Mouse (Mus musculus) hindbrain, postnatal 0 days (tissue): ENCODE results near the gene Xk. TPM values are rescaled to one million over a fixed set of nuclear protein-coding genes. Genes with fewer than 3 reads are reported as not detected.
"Not testable (repeated sequence)": the region's sequence is repeated elsewhere in the genome, so short reads cannot be mapped to it uniquely, and the experiment has no call there.

ENCODE experiments used
- ATAC-seq: fragments of 200-750 bp; cut with Nextera tagmentation; 2 replicates; pipeline ENCODE4 v1.8.0; 2017; ENCODE audit warnings: mild to moderate bottlenecking, moderate TSS enrichment, moderate library complexity
- DNase-seq: peaks from one replicate; pipeline ENCODE4 v3.0.0-alpha.2; 2015; ENCODE audit warnings: low spot score
- H3K27ac ChIP-seq: fragments of 300-500 bp; sonication (generic); 2 replicates; pipeline ENCODE4 v1.5.1; 2014; ENCODE audit warnings: mild to moderate bottlenecking
- H3K27me3 ChIP-seq: fragments of 300-500 bp; sonication (generic); 2 replicates; pipeline ENCODE4 v1.6.1; 2014; ENCODE audit warnings: low read length, mixed read lengths; ENCODE audit not compliant: insufficient read depth
- H3K36me3 ChIP-seq: fragments of 300-500 bp; sonication (generic); 2 replicates; pipeline ENCODE4 v1.6.1; 2014; ENCODE audit warnings: low read length, mixed read lengths; ENCODE audit not compliant: insufficient read depth
- H3K4me1 ChIP-seq: fragments of 300-500 bp; sonication (generic); 2 replicates; pipeline ENCODE4 v1.6.1; 2014; ENCODE audit warnings: antibody characterized with exemption, low read length, mixed read lengths; ENCODE audit not compliant: insufficient read depth
- H3K4me2 ChIP-seq: fragments of 300-500 bp; sonication (generic); 2 replicates; pipeline ENCODE4 v1.6.1; 2014; ENCODE audit warnings: low read depth, mild to moderate bottlenecking, low read length, moderate library complexity, mixed read lengths
- H3K4me3 ChIP-seq: fragments of 300-500 bp; sonication (generic); 2 replicates; pipeline ENCODE4 v1.5.1; 2014; ENCODE audit warnings: low read length
- H3K9ac ChIP-seq: fragments of 300-500 bp; sonication (generic); replicated peaks from 2 replicates; pipeline ENCODE4 v1.6.1; 2014; ENCODE audit warnings: mild to moderate bottlenecking, low read length, moderate library complexity, mixed read lengths
- H3K9me3 ChIP-seq: fragments of 300-500 bp; sonication (generic); 2 replicates; pipeline ENCODE4 v1.6.1; 2016; ENCODE audit warnings: low read length, mixed read lengths
- CTCF ChIP-seq: IDR thresholded peaks from 2 replicates; pipeline ENCODE4 v1.5.1; 2016; ENCODE audit warnings: antibody characterized with exemption, control low read depth, low read depth
- WGBS: fragments of 180-500 bp; shearing (Covaris S2); extraction: QIAGEN DNeasy Blood & Tissue Kit; methylation state at CpG from one replicate; pipeline ENCODE4 v1.1.7; 2014; 5-methylcytosine and 5-hydroxymethylcytosine counted together
- polyA plus RNA-seq: library from polyadenylated mRNA; unstranded; fragments of >200 nt; fragmentation: Nextera tagmentation; extraction: Ambion mirVana; gene quantifications from 2 replicates; pipeline ENCODE4 v1.2.1, GENCODE M21; 2015
- total RNA-seq: library from RNA; depleted of rRNA; stranded (reverse); fragments of >200 nt; gene quantifications from 2 replicates; pipeline ENCODE4 v1.2.3, GENCODE M21; 2014; rRNA removed

The Xk gene
- total and polyA plus RNA-seq, 2 experiments from 2014 or later, result 4.6 to 6.6 TPM

GRCm38 (mm10) chrX:9333035-9333434, 60.5 kb downstream of the Xk start:
- not testable (repeated sequence) for H3K4me1 ChIP-seq, H3K4me3 ChIP-seq, H3K27me3 ChIP-seq, H3K9me3 ChIP-seq, H3K27ac ChIP-seq, H3K4me2 ChIP-seq, DNase-seq, H3K36me3 ChIP-seq, H3K9ac ChIP-seq
- TF ChIP-seq CTCF, result peak; percentile 38
- 36% methylated on average over 2 of the region's 2 CpGs for WGBS
- 0 out of 2 replicates have a peak, but pooled peaks have one; percentile 32 for ATAC-seq

GRCm38 (mm10) chrX:9334996-9335395, 62.4 kb downstream of the Xk start:
- WGBS, result 63% methylated on average over 1 of the region's 1 CpGs
- not testable (repeated sequence) for H3K27ac ChIP-seq, ATAC-seq, H3K9ac ChIP-seq, H3K4me3 ChIP-seq, H3K4me2 ChIP-seq, H3K4me1 ChIP-seq, H3K27me3 ChIP-seq, H3K36me3 ChIP-seq, H3K9me3 ChIP-seq, DNase-seq

GRCm38 (mm10) chrX:9350327-9350726, 77.8 kb downstream of the Xk start, which contains the start of gene H2al1k:
Gene H2al1k (plus strand): TSS chrX:9350627.
- H3K36me3 ChIP-seq, DNase-seq, H3K4me1 ChIP-seq, H3K27me3 ChIP-seq, H3K4me3 ChIP-seq, H3K4me2 ChIP-seq, ATAC-seq, H3K27ac ChIP-seq, H3K9me3 ChIP-seq, H3K9ac ChIP-seq: not testable (repeated sequence)
- no CpG with 5 or more reads among the region's 2 CpGs for WGBS

Other genes with a start within 250 kb of the Xk start
- gene Fthl17e, start 239.3 kb upstream of the Xk start, total RNA-seq, result not detected in 2 replicates
- not detected in 2 replicates for gene Fthl17e, start 239.3 kb upstream of the Xk start, polyA plus RNA-seq
- not detected in 2 replicates for gene Fthl17f, start 209.7 kb upstream of the Xk start, total RNA-seq
- not detected in 2 replicates for gene Fthl17f, start 209.7 kb upstream of the Xk start, polyA plus RNA-seq
- gene 4930402K13Rik, start 168.2 kb upstream of the Xk start, total RNA-seq, result not detected in 2 replicates
- not detected in 2 replicates for gene 4930402K13Rik, start 168.2 kb upstream of the Xk start, polyA plus RNA-seq
- gene Lancl3, start 72.9 kb upstream of the Xk start, total RNA-seq, result 8.4 and 8.7 TPM in 2 replicates
- gene Lancl3, start 72.9 kb upstream of the Xk start, polyA plus RNA-seq, result 3.1 and 3.4 TPM in 2 replicates
- gene Gm14862, start 15.9 kb upstream of the Xk start, total RNA-seq, result not detected in 2 replicates
- not detected in 2 replicates for gene Gm14862, start 15.9 kb upstream of the Xk start, polyA plus RNA-seq
- not detected in 2 replicates for gene H2al1m, start 11.0 kb downstream of the Xk start, total RNA-seq
- not detected in 2 replicates for gene H2al1m, start 11.0 kb downstream of the Xk start, polyA plus RNA-seq
- not detected in 2 replicates for gene H2al1k, start 77.9 kb downstream of the Xk start, total RNA-seq
- not detected in 2 replicates for gene H2al1k, start 77.9 kb downstream of the Xk start, polyA plus RNA-seq
- 0.25 and 0.68 TPM in 2 replicates for gene Cybb, start 215.0 kb downstream of the Xk start, total RNA-seq
- 0.52 and 0.61 TPM in 2 replicates for gene Cybb, start 215.0 kb downstream of the Xk start, polyA plus RNA-seq